Mouse (Mus musculus) frontal cortex, postnatal 36 days (tissue): ENCODE data around the gene Arrb1.

ENCODE experiments used
- DNase-seq, 2 experiments: peaks; one replicate each; pipeline ENCODE4 v3.0.0; 2022; ENCODE audit warnings: low spot score in 2 of 2

The Arrb1 gene

DNA sequence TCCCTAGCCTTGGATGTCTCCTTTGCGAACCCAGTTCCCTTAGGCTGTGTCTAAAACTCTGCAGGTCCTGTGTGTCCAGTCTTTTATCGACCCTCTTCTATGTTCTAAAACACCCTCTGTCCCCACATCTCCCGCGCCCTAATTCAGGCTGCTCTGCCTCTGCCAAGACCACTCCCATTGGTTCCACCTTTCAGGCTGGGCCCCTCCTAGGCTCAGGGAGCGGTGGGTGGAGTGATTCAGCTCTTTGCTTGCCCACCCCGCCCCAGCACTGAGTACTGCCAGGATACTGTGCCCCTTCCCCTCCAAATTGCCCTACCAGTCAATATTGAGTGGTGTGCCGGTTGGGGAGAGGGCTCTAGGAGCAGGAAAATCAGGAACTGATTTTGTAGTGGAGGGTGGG, 92.1 kb downstream of the Arrb1 start:
- DNase-seq = no peak

DNA sequence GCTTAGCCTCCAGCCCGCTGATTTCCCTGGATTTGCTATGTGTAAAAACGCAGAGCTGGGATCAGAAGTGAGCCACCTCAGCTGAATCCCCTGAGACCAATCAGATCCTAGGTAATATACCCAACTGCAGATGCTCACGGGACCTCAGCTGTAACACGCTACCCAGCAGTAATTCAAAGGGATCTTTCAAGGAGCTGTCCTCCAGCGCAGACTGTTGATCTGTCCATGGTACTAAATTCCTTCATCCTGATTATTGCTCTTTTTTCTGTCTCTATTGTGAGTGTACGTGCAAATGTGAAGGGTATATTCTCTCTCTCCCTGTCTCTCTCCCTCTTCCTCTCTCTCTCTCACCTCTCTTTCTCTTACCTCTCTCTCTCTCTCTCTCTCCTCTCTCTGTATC, 97.0 kb downstream of the Arrb1 start:
- DNase-seq = no peak

DNA sequence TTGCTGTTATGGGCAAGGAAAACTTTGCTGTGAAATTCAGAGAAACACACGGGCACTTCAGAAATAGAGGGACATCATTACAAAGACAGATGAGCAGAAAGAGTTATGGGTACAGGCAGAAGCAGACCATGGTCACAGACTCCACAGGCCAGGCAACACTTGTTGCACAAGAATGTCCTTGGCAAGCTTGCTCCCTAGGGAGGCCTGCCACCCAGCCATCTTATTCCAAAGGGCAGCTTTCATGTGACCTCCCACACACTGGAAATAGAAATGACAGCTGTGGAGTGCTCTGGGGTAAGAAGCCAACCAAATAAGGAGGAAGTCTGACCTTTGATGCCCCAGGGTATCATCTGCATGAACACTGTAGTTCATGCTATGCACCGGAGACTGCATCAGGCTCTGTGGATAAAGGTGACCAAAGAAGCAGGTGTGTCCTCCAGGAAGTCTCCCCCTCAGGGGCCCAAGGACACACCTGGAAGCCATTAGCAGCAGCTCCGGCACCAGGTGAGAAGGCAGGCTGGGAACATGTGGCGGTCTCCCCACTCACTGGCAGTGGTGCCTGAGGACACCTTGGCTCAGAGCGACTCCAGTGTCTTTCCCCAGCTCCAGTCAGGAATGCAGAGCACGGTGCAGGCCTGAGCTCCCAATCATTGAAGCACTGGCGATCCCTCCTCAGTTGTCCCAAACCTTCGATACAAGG, 98.8 kb downstream of the Arrb1 start:
- DNase-seq = no peak

DNA sequence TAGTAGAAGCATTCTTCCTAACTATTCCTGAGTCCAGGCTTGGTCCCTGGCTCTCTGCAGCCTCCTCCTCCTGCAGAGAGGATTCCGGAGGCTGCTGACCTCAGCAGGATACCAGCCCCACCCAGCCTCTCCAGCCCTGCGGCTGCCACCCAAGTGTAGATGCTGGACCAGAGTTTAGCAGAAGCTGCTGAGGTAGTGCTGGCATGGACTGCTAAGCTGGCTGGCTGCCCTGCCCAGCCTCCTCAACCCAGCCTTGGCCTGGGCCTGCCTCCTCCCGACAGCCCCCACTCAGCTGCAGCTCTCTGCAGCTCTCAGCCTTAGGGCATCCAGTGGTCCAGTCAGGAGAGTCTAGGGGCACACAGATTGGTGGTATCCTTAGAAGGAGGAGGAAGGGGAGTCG, 106.0 kb downstream of the Arrb1 start:
- no peak for DNase-seq

DNA sequence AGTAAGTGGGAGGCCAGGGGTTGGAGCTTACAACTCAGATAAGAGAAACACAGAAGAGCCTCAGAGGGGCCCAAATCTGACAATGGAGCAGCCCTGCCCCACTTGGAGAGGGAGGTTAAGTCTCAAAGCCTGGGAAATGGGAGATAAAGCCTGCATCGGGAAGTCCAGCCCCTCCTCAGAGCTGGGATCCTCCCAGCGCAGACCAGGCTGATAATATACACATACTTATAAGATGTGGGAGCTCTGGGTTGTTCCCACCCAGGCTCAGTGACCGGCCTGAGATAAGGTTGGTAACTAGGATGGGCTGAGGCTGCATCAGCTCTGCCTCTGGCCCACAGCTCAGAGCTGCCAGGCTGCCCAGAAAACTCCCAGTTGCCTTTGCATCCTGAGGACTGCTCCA, 106.8 kb downstream of the Arrb1 start:
- DNase-seq = no peak

DNA sequence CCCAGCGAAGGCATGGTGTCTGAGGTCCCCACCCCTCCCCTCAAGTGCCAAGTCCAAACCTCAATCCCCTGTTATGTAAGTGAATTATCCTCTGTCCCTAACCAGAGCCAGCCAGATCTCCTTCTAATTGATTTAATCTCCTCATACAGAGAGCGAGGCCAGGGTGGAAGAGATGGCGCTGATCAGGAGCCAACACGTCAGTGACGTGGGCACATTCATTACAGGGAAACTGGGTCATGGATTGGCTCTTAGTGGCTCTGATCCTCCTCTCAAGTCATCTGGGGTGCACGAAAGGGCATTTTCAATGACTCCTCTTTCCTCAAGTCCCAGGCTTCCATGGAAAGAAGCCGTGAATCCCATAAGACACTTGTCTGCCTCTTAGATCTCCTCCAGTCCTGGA, 109.4 kb downstream of the Arrb1 start:
- DNase-seq = no peak

DNA sequence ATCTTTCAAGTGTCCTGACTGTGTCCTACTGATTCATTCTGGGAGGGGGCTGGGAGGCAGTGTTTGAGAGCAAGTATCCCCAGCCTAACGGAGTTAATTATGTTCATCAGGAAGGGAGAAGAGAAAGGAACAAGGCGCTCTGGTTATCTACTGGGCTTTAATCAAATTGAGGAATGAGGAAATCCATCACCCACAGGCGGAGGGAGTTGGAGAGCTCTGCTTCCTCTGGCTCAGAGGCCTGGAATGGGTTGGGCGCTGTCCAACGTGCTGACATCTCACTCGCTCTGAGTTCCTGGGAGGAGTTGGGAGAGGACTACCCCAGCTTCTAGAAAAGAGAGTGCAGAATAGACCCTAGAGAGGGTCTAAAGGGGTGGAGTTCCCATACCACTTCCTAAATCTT, 113.4 kb downstream of the Arrb1 start:
- DNase-seq = no peak

DNA sequence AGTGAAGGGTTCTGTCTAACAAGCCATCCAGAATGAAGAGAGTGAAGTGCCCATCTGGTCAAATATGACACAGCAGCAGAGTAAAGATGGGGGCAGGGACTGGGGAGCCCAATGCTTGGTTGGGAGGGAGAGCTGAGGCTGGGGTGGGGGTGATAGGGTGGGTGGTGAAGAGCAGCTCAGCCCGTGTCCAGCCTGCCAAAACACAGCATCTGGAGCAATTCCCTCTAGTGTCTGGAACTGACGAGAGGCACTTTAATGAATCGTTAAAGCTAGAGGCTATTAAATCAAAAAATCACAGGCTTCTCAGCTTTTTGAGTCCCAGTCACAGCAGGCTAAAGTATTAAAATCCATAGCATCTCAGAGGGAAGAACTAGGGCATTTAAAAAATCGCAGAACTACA, 114.3 kb downstream of the Arrb1 start:
- DNase-seq = no peak

DNA sequence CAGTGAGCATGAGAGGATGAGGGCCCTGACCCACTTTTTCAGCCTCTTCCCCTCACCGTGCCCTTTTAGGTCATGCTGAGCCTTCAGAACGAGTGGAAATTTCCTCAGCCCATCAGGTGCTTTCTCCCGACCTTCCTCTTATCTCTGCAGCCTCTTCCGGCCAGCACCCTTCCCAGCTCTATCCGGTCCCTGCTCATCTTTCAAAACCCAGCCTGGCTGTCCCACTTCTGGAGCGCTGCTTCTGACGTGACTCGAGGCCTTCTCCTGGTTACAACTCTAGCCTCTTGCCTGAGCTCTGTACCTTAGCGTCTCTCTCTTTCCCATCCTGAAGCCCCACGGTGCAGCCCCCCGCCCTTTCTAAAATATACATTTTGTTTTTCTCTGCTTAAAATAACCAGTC, 119.0 kb downstream of the Arrb1 start:
- no peak for DNase-seq
